Mouse (Mus musculus) cerebellum, adult 2 months (tissue): ENCODE data around the gene Gpn2.

ENCODE experiments used
- CTCF ChIP-seq: fragments of 200-500 bp; IDR thresholded peaks from 2 replicates; pipeline ENCODE4 v1.5.1; 2011; ENCODE audit warnings: low read depth, mild to moderate bottlenecking, control low read depth, low read length, moderate library complexity, borderline replicate concordance; ENCODE audit not compliant: insufficient read depth
- POLR2A ChIP-seq: fragments of 200-500 bp; IDR thresholded peaks from 2 replicates; pipeline ENCODE4 v1.6.1; 2011; ENCODE audit warnings: low read length, control low read depth, borderline replicate concordance; ENCODE audit not compliant: insufficient read depth

DNA sequence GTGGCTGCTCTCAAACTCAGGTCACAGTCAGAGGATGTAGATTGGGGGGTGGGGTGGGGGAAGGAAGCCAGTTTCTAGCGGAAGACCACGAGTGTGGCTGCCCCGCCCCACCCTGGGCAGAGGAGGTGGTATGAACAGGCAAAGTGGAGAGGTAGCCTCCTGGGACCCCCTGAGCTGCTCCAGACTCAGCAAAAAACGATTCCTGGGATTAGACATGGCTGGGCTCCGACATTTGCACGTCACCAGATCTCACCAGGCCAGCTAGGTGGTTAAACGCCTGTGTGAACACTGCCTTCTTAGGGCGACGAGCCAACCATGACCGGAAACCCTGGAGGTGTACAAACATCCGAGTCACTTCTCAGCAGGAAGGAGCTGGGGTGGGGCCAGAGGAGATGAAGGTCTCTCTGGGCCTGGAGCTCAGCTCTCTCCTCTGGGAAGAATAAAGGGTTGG is 41.5 kb downstream of the Gpn2 start:
- TF ChIP-seq CTCF (no peak), POLR2A (no peak)
